Mouse (Mus musculus): ENCODE measurements around the gene BC025920.
A peak's percentile ranks its signal among the peaks of the same experiment; 100 is the strongest.
"Not testable (repeated sequence)": the region's sequence is repeated elsewhere in the genome, so short reads cannot be mapped to it uniquely, and the experiment has no call there.

BC025920 gene

GRCm38 (mm10) chr10:81604019-81604967, 1.8 kb upstream of the BC025920 start:
- no peak for DNase-seq (ENCODE audit: low read depth, low spot score)

- DNase-seq (ENCODE audit: low read depth, low spot score) = peak; percentile 81
Observed at GRCm38 (mm10) chr10:81604968-81605665, 953 bp upstream of the BC025920 start.

- DNase-seq (ENCODE audit: low read depth, low spot score) = no peak
Observed at GRCm38 (mm10) chr10:81605666-81605973, 450 bp upstream of the BC025920 start.

- no peak for DNase-seq (ENCODE audit: low read depth, low spot score)
Observed at GRCm38 (mm10) chr10:81608308-81608707, 2.2 kb downstream of the BC025920 start.

- no peak for DNase-seq (ENCODE audit: low read depth, low spot score)
Observed at GRCm38 (mm10) chr10:81612779-81613178, 6.7 kb downstream of the BC025920 start.

- DNase-seq (ENCODE audit: low read depth, low spot score) = no peak
Observed at GRCm38 (mm10) chr10:81615486-81615885, 9.4 kb downstream of the BC025920 start.

- DNase-seq (ENCODE audit: low read depth, low spot score) = no peak
Observed at GRCm38 (mm10) chr10:81619976-81620375, 13.9 kb downstream of the BC025920 start.

- no peak for DNase-seq (ENCODE audit: low read depth, low spot score)
Observed at GRCm38 (mm10) chr10:81620786-81621185, 14.7 kb downstream of the BC025920 start.

- DNase-seq (ENCODE audit: low read depth, low spot score) = no peak
Observed at GRCm38 (mm10) chr10:81623441-81623840, 17.4 kb downstream of the BC025920 start.

- DNase-seq (ENCODE audit: low read depth, low spot score) = no peak
Observed at GRCm38 (mm10) chr10:81626101-81626993, 20.3 kb downstream of the BC025920 start.

GRCm38 (mm10) chr10:81626994-81627835, 21.1 kb downstream of the BC025920 start, which contains the start of gene Sirt6:
Gene Sirt6, minus strand, starts transcription at chr10:81627797.
- peak; percentile 88 for DNase-seq (ENCODE audit: low read depth, low spot score)

- no peak for DNase-seq (ENCODE audit: low read depth, low spot score)
Observed at GRCm38 (mm10) chr10:81627836-81628220, 21.8 kb downstream of the BC025920 start.

GRCm38 (mm10) chr10:81628390-81628789, 22.3 kb downstream of the BC025920 start, which contains the start of gene Ankrd24:
Gene Ankrd24, plus strand, starts transcription at chr10:81628540.
- no peak for DNase-seq (ENCODE audit: low read depth, low spot score)

- peak; percentile 84 for DNase-seq (ENCODE audit: low read depth, low spot score)
Observed at GRCm38 (mm10) chr10:81633253-81634099, 27.4 kb downstream of the BC025920 start.

- DNase-seq (ENCODE audit: low read depth, low spot score) = no peak
Observed at GRCm38 (mm10) chr10:81636338-81636737, 30.3 kb downstream of the BC025920 start.

GRCm38 (mm10) chr10:81638101-81638500, 32.0 kb downstream of the BC025920 start:
- no peak for DNase-seq (ENCODE audit: low read depth, low spot score)

GRCm38 (mm10) chr10:81640825-81641224, 34.8 kb downstream of the BC025920 start:
- DNase-seq (ENCODE audit: low read depth, low spot score) = not testable (repeated sequence)

- no peak for DNase-seq (ENCODE audit: low read depth, low spot score)
Observed at GRCm38 (mm10) chr10:81641566-81641965, 35.5 kb downstream of the BC025920 start.

GRCm38 (mm10) chr10:81641978-81642647, 36.0 kb downstream of the BC025920 start:
- DNase-seq (ENCODE audit: low read depth, low spot score) = no peak
